Mouse (Mus musculus) G1E-ER4 (cell line): ENCODE results near the gene Phf20. TPM values are rescaled to one million over a fixed set of nuclear protein-coding genes. Genes with fewer than 3 reads are reported as not detected.

ENCODE experiments used
- GATA1 ChIP-seq: IDR thresholded peaks from one replicate; pipeline ENCODE4 v1.8.0; 2012; ENCODE audit warnings: low read length, inconsistent platforms
- polyA plus RNA-seq: library from polyadenylated mRNA; stranded (reverse); fragments of >175 nt; gene quantifications from 2 replicates; pipeline ENCODE4 v1.2.3, GENCODE M21; 2012

Gene Phf20
- polyA plus RNA-seq, 1 experiment = 44.6 TPM

- no peak for TF ChIP-seq GATA1
Observed at GRCm38 (mm10) chr2:156321538-156321937, 125.3 kb downstream of the Phf20 start.

- peak; percentile 93 for TF ChIP-seq GATA1
Observed at GRCm38 (mm10) chr2:156324116-156324588, 127.9 kb downstream of the Phf20 start.

GRCm38 (mm10) chr2:156324681-156325080, 128.4 kb downstream of the Phf20 start:
- TF ChIP-seq GATA1 = no peak

GRCm38 (mm10) chr2:156330681-156331080, 134.4 kb downstream of the Phf20 start:
- TF ChIP-seq GATA1 = no peak

GRCm38 (mm10) chr2:156331446-156331965, 135.2 kb downstream of the Phf20 start:
- TF ChIP-seq GATA1 = no peak

GRCm38 (mm10) chr2:156340078-156340477, 143.8 kb downstream of the Phf20 start:
- no peak for TF ChIP-seq GATA1

- TF ChIP-seq GATA1 = no peak
Observed at GRCm38 (mm10) chr2:156344775-156345532, 148.7 kb downstream of the Phf20 start.

- no peak for TF ChIP-seq GATA1
Observed at GRCm38 (mm10) chr2:156348812-156349211, 152.5 kb downstream of the Phf20 start.

GRCm38 (mm10) chr2:156349286-156349848, 153.1 kb downstream of the Phf20 start:
- TF ChIP-seq GATA1 = no peak

GRCm38 (mm10) chr2:156351243-156351642, 155.0 kb downstream of the Phf20 start:
- no peak for TF ChIP-seq GATA1

- no peak for TF ChIP-seq GATA1
Observed at GRCm38 (mm10) chr2:156352413-156353165, 156.3 kb downstream of the Phf20 start.

- no peak for TF ChIP-seq GATA1
Observed at GRCm38 (mm10) chr2:156353265-156353692, 157.0 kb downstream of the Phf20 start.

GRCm38 (mm10) chr2:156356031-156356430, 159.8 kb downstream of the Phf20 start:
- no peak for TF ChIP-seq GATA1

Other genes starting within 250 kb of the Phf20 start
- 22.1 and 23.5 TPM in 2 replicates for gene Cep250, start 240.0 kb upstream of the Phf20 start, polyA plus RNA-seq
- 0.06 and 0.23 TPM in 2 replicates for gene 6430550D23Rik, start 188.5 kb upstream of the Phf20 start, polyA plus RNA-seq
- gene Ergic3, start 188.4 kb upstream of the Phf20 start, polyA plus RNA-seq = 66.7 and 75.7 TPM in 2 replicates
- not detected in 2 replicates for gene Fer1l4, start 143.5 kb upstream of the Phf20 start, polyA plus RNA-seq
- gene Spag4, start 131.3 kb upstream of the Phf20 start, polyA plus RNA-seq = 1.7 and 2.2 TPM in 2 replicates
- gene Cpne1, start 84.5 kb upstream of the Phf20 start, polyA plus RNA-seq = 42.7 and 49.2 TPM in 2 replicates
- 5.5 and 6.3 TPM in 2 replicates for gene Rbm12, start 84.5 kb upstream of the Phf20 start, polyA plus RNA-seq
- gene Gm28036, start 69.4 kb upstream of the Phf20 start, polyA plus RNA-seq = 15.6 and 21.8 TPM in 2 replicates
- gene Romo1, start 52.4 kb upstream of the Phf20 start, polyA plus RNA-seq = 420 and 525 TPM in 2 replicates
- 47.3 and 68.7 TPM in 2 replicates for gene Nfs1, start 52.3 kb upstream of the Phf20 start, polyA plus RNA-seq
- 409 and 506 TPM in 2 replicates for gene Rbm39, start 16.2 kb upstream of the Phf20 start, polyA plus RNA-seq
- gene Cnbd2, start 115.8 kb downstream of the Phf20 start, polyA plus RNA-seq = 0.23 and 1.4 TPM in 2 replicates
- gene Scand1, start 116.2 kb downstream of the Phf20 start, polyA plus RNA-seq = 1,015 and 1,408 TPM in 2 replicates
- gene Epb41l1, start 224.4 kb downstream of the Phf20 start, polyA plus RNA-seq = 0.02 and 0.18 TPM in 2 replicates